Mouse (Mus musculus) T-helper 2 cell (primary cell): ENCODE results near the gene Gm13420.

Experiments used
- in situ Hi-C: fragments of 300-600 bp; cut with MboI, MseI; formaldehyde crosslinking; loops from one replicate; pipeline ENCODE4 v1.15.1; 2025; ENCODE audit warnings: high pct_unique_total_duplicates

The Gm13420 gene

GRCm38 (mm10) chr2:29738799-29739198 lies 12.7 kb downstream of the Gm13420 start:
- in situ Hi-C loops = no loop called here

- in situ Hi-C loops = no loop called here
Observed at GRCm38 (mm10) chr2:29737209-29737925, 14.1 kb downstream of the Gm13420 start.

GRCm38 (mm10) chr2:29735708-29736107 lies 15.8 kb downstream of the Gm13420 start:
- in situ Hi-C loops = no loop called here

GRCm38 (mm10) chr2:29733348-29733747 lies 18.1 kb downstream of the Gm13420 start:
- in situ Hi-C loops = no loop called here

GRCm38 (mm10) chr2:29732559-29732958 lies 18.9 kb downstream of the Gm13420 start:
- in situ Hi-C loops = no loop called here

- in situ Hi-C loops = no loop called here
Observed at GRCm38 (mm10) chr2:29731545-29731944, 19.9 kb downstream of the Gm13420 start.

GRCm38 (mm10) chr2:29729500-29729899 lies 22.0 kb downstream of the Gm13420 start:
- in situ Hi-C loops = no loop called here

GRCm38 (mm10) chr2:29724664-29725365 lies 26.7 kb downstream of the Gm13420 start:
- in situ Hi-C loops = no loop called here

GRCm38 (mm10) chr2:29723132-29723531 lies 28.4 kb downstream of the Gm13420 start:
- in situ Hi-C loops = no loop called here

GRCm38 (mm10) chr2:29718581-29718980 lies 32.9 kb downstream of the Gm13420 start:
- in situ Hi-C loops = no loop called here

- in situ Hi-C loops = no loop called here
Observed at GRCm38 (mm10) chr2:29716691-29717090, 34.8 kb downstream of the Gm13420 start.

- in situ Hi-C loops = no loop called here
Observed at GRCm38 (mm10) chr2:29716143-29716542, 35.3 kb downstream of the Gm13420 start.

- in situ Hi-C loops = no loop called here
Observed at GRCm38 (mm10) chr2:29714127-29714526, 37.4 kb downstream of the Gm13420 start.

GRCm38 (mm10) chr2:29713501-29713900 lies 38.0 kb downstream of the Gm13420 start:
- in situ Hi-C loops = no loop called here

- in situ Hi-C loops = no loop called here
Observed at GRCm38 (mm10) chr2:29711877-29712276, 39.6 kb downstream of the Gm13420 start.

- in situ Hi-C loops = no loop called here
Observed at GRCm38 (mm10) chr2:29711038-29711437, 40.4 kb downstream of the Gm13420 start.

- in situ Hi-C loops = loop anchor here (10.0 kb wide), 1 partner anchor 1383 kb away; no protein-coding TSS in a partner anchor
Observed at GRCm38 (mm10) chr2:29708209-29708608, 43.3 kb downstream of the Gm13420 start.

GRCm38 (mm10) chr2:29707731-29708130 lies 43.8 kb downstream of the Gm13420 start:
- in situ Hi-C loops = loop anchor here (10.0 kb wide), 1 partner anchor 1383 kb away; no protein-coding TSS in a partner anchor

GRCm38 (mm10) chr2:29706726-29707620 lies 44.5 kb downstream of the Gm13420 start:
- in situ Hi-C loops = loop anchor here (10.0 kb wide), 1 partner anchor 1382 kb away; no protein-coding TSS in a partner anchor

- in situ Hi-C loops = loop anchor here (10.0 kb wide), 1 partner anchor 1381 kb away; no protein-coding TSS in a partner anchor
Observed at GRCm38 (mm10) chr2:29705493-29705892, 46.0 kb downstream of the Gm13420 start.
